Mouse (Mus musculus): ENCODE data around the gene Myom1.

Gene Myom1

GRCm38 (mm10) chr17:70990403-70991303 lies 11.8 kb upstream of the Myom1 start:
- in situ Hi-C loops (cut with MboI; ENCODE audit: low sequenced_read_pairs), result no loop called here

GRCm38 (mm10) chr17:70991706-70992625 lies 10.5 kb upstream of the Myom1 start:
- in situ Hi-C loops (cut with MboI; ENCODE audit: low sequenced_read_pairs), result no loop called here

GRCm38 (mm10) chr17:70992662-70993061 lies 9.8 kb upstream of the Myom1 start:
- in situ Hi-C loops (cut with MboI; ENCODE audit: low sequenced_read_pairs), result no loop called here

GRCm38 (mm10) chr17:70993385-70993807 lies 9.0 kb upstream of the Myom1 start:
- in situ Hi-C loops (cut with MboI; ENCODE audit: low sequenced_read_pairs), result no loop called here

- in situ Hi-C loops (cut with MboI; ENCODE audit: low sequenced_read_pairs), result no loop called here
Observed at GRCm38 (mm10) chr17:70994671-70995070, 7.8 kb upstream of the Myom1 start.

- in situ Hi-C loops (cut with MboI; ENCODE audit: low sequenced_read_pairs), result no loop called here
Observed at GRCm38 (mm10) chr17:70995551-70995950, 6.9 kb upstream of the Myom1 start.

DNA sequence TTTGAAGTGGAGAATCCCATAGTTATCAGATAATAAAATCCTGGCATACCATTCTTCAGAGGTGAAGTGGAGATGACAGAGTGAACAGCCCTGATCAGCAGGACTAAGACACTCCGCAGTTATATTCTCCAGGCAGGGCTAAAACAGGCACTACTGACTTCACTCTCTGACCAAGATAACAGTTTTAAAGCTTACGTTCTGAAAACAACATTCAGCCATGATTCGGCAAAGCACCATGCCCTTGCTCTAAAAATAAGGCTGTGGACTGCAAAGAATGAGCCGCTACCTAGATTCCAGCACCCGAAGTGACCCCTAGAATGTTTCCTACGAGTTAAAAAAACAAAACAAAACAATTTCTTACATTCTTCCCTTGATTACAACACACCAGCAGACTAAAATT lies 4.6 kb upstream of the Myom1 start:
- in situ Hi-C loops (cut with MboI; ENCODE audit: low sequenced_read_pairs), result no loop called here

DNA sequence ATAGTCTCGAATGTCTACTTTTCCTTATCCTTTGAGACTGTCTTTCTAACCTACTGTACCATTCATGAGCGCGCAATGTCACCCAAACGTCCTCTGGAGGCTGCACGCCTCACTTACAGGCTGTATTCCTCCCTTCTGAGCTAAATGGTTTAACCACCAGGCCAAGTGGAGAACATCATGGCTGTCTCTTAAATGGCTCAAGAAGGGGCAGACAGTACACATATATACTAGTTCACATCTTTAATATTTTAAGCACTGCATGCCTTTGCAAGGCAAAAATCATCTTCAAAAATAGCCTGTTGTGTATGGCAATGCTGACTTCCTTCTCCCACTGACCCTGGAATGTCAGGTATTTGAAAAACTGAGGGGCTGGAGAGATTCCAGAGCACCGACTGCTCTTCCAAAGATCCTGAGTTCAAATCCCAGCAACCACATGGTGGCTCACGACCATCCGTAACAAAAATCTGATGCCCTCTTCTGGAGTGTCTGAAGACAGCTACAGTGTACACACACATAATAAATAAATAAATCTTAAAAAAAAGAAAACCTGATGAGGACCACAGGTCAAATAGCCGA lies 3.9 kb upstream of the Myom1 start:
- in situ Hi-C loops (cut with MboI; ENCODE audit: low sequenced_read_pairs), result no loop called here

DNA sequence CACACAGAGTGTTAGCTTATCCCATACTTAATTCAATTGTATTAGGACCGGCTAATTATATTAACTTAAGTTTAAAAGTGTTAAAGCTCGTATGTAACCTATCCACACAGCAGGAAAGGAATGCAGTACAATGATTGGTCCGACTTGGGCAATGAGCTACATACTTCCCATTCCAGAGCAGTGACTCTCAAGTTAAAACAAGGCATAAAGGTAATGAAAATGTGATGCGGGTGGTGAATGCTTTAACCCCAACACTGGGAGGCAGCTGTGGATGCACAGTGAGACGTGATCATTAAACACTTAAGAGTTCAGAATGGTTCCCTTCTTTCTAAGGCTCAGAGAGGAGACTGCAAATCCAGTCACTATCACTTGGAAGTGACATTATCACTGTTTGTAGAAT lies 3.2 kb upstream of the Myom1 start:
- in situ Hi-C loops (cut with MboI; ENCODE audit: low sequenced_read_pairs), result no loop called here

GRCm38 (mm10) chr17:71000255-71000654 lies 2.2 kb upstream of the Myom1 start:
- in situ Hi-C loops (cut with MboI; ENCODE audit: low sequenced_read_pairs), result no loop called here

DNA sequence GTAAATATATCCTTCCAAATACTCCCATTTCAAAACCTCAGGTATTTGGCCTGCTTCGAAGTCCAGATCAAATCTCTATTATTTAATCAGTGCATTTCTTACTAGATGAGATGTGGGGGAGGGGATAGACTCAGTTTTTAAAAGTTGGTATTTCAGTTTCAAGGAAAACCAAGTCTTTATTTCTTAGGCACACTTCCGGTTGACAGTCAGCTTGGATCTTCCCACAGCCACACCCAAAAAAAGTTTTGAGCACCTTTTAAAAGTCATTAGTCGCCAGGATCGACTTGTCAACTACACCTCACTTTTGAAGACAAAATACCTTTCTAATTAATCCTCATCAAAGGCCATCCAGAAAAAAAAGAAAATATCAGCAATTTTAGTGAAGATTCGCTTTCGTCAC lies 1.4 kb upstream of the Myom1 start:
- in situ Hi-C loops (cut with MboI; ENCODE audit: low sequenced_read_pairs), result no loop called here

DNA sequence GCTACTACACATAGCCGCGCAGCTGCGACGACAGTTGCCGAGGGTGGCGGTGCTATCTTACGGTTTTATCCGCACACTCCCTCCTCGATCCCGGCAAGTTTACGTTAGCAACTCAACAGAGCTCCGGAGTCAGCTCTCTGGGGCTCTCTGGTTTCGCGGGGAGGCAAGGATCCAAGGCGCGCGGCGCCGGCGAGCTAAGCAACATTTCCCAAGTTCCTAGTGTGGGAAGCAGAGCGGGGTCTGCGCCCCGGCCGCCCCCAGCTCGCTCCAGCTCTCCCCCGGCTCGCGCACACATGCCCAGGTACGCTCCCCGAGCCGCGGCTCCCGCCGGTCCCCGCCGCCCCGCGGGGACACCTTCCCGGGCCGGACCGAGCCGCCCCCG lies 743 bp upstream of the Myom1 start:
- in situ Hi-C loops (cut with MboI; ENCODE audit: low sequenced_read_pairs), result no loop called here

GRCm38 (mm10) chr17:71002744-71003094 lies 286 bp downstream of the Myom1 start, which contains the start of gene Myl12a:
Myl12a (minus strand) TSS chr17:71002878.
- in situ Hi-C loops (cut with MboI; ENCODE audit: low sequenced_read_pairs), result no loop called here

DNA sequence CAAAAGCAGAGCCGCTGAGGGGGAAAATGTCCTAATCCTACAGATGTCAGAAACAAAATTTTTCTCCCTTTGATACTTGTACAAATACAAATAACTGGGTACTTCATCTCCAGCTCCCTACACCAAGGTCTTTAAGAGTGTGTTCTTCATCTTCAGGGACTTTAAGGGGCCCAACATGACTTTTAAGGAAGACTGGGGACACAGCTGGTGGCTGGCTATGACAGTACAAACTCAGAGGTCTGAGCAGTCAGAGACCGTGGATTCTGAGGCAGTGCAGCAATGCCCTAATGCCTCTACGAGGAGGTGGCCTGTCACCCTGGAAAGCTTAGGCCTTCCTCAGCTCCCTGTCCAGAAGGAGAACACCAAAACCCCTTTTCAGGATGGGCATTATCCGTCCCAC lies 679 bp downstream of the Myom1 start:
- in situ Hi-C loops (cut with MboI; ENCODE audit: low sequenced_read_pairs), result no loop called here

GRCm38 (mm10) chr17:71003721-71004120 lies 1.3 kb downstream of the Myom1 start:
- in situ Hi-C loops (cut with MboI; ENCODE audit: low sequenced_read_pairs), result no loop called here

- in situ Hi-C loops (cut with MboI; ENCODE audit: low sequenced_read_pairs), result no loop called here
Observed at GRCm38 (mm10) chr17:71004186-71004960, 1.9 kb downstream of the Myom1 start.

DNA sequence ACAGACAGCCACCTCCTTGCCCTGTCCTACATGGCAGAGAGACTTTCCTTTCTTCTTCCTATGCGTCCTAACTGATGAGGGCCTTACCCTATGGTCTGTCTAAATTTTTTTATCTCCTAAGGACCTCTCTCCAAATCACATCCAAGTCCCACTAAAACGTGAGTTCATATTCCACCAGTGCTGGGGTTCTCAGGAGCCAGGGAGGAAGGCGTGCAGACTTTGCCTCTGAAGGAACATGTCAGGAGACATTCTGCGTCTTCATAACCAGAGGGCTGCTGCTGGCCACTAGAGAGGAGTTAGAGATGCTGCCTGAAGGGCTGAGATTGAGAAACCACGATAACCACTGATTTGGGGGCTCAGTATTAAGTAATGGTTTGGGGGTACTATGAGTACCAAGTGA lies 4.5 kb downstream of the Myom1 start:
- in situ Hi-C loops (cut with MboI; ENCODE audit: low sequenced_read_pairs), result no loop called here

DNA sequence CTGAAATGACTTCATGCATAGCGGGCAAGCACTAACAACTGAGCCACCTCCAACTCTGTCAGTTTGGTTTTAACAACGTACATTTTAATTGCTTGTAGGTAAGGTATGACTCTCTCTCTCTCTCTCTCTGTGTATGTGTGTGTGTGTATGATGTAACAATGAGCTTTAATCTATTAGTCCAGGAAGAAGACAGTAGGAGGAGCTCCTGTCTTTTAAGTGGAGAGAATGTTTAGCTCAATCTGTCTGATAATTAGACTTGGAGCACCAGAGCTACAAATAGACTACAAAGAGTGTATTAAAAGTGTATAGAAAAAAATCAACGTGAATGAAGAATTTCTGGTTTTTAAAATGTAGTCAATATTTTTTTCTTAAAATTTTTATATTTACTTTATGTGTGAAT lies 6.2 kb downstream of the Myom1 start:
- in situ Hi-C loops (cut with MboI; ENCODE audit: low sequenced_read_pairs), result no loop called here

DNA sequence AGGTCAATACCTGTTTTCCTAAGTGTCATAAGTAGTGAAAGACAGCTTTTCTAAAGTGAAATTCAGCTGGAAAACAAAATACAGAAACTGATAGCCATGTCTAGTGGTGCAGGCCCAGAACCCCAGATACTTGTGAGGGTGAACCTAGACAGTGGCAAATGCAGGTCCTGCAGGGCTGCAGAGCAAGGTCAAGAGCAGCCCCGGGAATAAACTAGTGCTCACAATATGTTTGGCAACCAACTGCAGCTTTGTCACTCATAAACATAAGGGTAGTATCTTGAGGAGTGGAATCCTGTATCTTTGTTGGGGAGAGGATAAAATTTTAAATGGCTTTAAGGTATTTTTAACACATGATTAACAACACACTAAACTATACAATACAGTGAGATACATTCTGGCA lies 7.3 kb downstream of the Myom1 start:
- in situ Hi-C loops (cut with MboI; ENCODE audit: low sequenced_read_pairs), result no loop called here

- in situ Hi-C loops (cut with MboI; ENCODE audit: low sequenced_read_pairs), result no loop called here
Observed at GRCm38 (mm10) chr17:71010646-71011242, 8.3 kb downstream of the Myom1 start.
